Mouse (Mus musculus): ENCODE results near the gene Il17rb.

DNA sequence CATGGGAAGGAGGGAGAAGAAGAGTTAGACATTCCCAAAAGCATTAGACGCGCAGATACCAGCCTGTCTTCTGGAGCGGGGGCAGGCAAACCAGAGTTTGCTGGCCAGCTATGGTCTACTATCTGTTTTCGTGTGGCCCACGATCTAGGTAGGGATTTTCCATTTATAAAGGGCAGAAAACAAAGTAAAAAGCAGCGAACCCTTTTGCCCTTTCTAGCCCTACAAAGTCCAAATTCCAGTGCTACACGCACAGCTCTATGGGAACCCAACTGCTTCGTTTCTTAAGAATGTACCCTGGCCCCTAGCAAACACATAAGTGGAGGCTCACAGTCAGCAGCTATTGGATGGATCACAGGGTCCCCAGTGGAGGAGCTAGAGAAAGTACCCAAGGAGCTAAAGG lies 41.6 kb upstream of the Il17rb start:
- TF ChIP-seq CTCF (IDR thresholded peaks at IDR 0.05; ENCODE audit: borderline replicate concordance, insufficient read depth, low read length) (no peak), POLR2A (IDR thresholded peaks at IDR 0.05; ENCODE audit: low read depth, low read length) (no peak)
